Mouse (Mus musculus) G1E-ER4 (cell line): ENCODE results near the gene Plekho2. TPM values are rescaled to one million over a fixed set of nuclear protein-coding genes. Genes with fewer than 3 reads are reported as not detected.

Experiments used
- GATA1 ChIP-seq: IDR thresholded peaks from one replicate; pipeline ENCODE4 v1.8.0; 2012; ENCODE audit warnings: low read length, inconsistent platforms
- polyA plus RNA-seq: library from polyadenylated mRNA; stranded (reverse); fragments of >175 nt; gene quantifications from 2 replicates; pipeline ENCODE4 v1.2.3, GENCODE M21; 2012

The Plekho2 gene
- polyA plus RNA-seq, 1 experiment, result 17.8 TPM

DNA sequence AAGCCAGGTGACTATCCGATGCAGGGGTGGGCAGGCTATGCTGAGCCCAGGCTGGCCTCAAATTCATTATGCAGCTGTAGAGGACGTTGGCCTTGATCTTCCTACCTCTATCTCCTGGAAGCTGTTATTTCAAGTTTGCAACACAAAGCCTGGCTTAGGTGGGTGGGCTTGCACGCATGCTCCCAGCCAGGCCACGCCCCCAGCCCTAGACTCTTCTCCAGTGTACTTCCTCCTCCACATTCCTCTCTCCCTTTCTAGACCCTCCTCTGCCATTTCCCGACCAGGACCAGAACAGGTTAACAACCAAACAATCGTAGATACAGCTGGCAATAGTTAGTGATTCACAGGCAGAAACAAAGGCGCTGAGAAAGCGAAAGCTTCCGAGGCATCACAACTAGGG, 13.8 kb upstream of the Plekho2 start:
- TF ChIP-seq GATA1, result no peak

DNA sequence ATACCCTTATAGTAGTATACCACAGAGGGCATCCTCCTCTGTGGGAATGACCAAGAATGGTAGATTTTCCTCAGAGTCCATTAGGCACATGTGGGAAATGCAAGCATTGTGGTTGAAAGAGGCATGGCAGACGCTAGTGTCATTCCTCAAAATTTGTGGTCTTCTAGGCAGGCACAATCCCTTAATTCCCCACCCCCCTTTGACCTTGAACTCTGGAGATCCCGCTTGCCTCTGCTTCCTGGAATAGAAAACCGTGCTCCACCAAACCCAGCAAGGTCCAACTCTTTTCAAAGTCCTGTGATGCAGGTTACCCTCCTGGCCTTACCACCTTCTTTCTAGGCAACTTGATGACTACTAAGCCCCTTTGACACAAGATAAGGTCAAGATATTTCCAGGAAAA, 12.9 kb upstream of the Plekho2 start:
- TF ChIP-seq GATA1, result no peak

GRCm38 (mm10) chr9:65589091-65589490, 9.3 kb upstream of the Plekho2 start:
- no peak for TF ChIP-seq GATA1

GRCm38 (mm10) chr9:65587573-65588358, 7.9 kb upstream of the Plekho2 start:
- no peak for TF ChIP-seq GATA1

DNA sequence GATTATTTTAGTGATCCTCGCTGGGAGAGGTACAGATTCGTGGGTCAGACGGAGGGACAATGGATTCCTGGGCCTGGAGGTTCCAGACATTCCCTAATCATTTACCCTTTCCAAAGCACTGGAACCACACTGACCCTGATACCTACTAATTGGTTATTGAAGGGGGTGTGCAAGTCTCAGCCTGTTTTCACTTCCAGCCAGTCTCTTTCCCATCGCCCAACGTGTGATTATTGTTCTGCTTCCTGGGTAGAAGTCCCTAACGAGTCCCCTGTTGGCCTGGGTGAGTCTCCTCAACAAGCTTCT, 7.4 kb upstream of the Plekho2 start:
- TF ChIP-seq GATA1, result no peak

DNA sequence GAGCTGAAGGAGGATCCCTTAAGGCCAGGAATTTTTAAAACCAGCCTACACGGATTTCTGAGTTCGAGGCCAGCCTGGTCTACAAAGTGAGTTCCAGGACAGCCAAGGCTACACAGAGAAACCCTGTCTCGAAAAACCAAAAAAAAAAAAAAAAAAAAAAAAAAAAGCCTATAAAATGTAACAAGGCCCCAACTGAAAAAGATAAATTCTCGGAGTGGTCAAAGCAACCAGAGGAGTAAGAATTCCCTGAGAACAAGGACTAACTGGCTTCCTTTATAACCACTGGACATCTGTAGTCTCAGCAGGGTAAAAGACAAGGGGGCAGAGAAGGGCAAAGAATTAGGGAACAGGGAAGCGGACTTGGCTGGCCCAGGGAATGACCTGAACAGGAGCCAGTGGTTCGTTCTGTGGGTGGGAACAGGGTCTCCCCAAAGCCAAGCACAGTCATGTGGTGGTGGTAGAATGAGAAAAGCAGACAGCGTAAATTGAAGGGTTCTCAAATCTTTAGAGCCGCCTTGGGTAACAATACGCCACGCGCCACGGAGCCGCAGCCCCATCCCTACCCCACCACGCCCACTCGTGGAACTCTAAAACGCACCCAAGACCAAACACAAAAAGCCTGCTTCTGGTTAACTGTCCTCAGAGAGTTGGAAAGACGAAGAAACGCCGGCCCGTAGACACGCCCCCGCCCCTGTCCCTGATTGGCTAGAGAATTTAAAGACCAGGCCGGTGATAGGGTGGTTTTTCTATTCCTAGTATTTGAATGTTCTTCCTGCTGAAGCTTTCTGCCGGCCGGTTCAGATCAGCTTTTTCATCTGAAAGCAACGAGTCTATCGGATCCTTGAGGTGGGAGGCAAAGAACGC, 6.8 kb upstream of the Plekho2 start, which contains the start of gene Pif1:
Gene Pif1, plus strand, starts transcription at position 755 of the 864 bp plus-strand sequence.
- TF ChIP-seq GATA1, result no peak

DNA sequence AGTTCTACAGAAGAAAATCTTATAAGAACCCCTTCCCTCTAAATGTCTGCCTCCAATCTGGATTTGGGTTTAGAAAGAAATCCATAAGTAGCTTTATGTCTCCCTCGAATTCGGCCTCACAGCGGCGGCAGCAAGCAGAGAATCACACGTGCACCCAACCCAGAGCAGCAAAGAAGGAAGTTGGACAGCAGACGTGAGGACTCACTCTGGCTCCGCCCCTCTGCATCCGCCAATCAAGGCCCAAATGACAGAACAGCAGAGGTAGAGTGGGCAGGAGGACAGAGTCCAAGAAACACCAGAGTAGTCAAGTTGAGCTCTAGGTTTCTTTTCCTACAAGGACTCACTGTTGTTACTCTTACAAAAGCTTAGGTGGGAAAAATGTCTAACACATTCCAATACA, 3.2 kb upstream of the Plekho2 start:
- no peak for TF ChIP-seq GATA1

GRCm38 (mm10) chr9:65580401-65581256, 789 bp upstream of the Plekho2 start:
- TF ChIP-seq GATA1, result no peak

DNA sequence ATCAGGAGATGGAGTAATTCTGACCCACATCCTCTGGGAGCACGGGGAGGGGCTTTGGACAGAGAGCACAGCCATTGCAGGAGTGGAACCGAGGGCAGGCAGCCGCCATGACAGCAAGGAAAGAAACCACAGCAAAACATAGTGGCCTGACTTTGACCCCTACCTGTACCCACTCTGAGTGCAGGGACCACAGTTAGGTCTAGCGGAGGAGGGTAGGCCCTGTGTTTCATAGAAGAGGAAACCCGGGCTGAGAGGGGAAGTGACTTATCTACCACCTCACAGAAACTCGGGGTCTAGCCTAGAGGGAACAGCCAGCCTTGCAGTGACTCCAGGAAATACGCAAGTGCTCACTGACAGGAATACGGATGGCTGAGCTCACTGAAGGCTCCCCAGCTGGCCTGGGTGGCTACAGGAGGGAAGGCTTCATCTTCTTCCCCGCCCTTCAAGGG, 1.0 kb downstream of the Plekho2 start:
- no peak for TF ChIP-seq GATA1

DNA sequence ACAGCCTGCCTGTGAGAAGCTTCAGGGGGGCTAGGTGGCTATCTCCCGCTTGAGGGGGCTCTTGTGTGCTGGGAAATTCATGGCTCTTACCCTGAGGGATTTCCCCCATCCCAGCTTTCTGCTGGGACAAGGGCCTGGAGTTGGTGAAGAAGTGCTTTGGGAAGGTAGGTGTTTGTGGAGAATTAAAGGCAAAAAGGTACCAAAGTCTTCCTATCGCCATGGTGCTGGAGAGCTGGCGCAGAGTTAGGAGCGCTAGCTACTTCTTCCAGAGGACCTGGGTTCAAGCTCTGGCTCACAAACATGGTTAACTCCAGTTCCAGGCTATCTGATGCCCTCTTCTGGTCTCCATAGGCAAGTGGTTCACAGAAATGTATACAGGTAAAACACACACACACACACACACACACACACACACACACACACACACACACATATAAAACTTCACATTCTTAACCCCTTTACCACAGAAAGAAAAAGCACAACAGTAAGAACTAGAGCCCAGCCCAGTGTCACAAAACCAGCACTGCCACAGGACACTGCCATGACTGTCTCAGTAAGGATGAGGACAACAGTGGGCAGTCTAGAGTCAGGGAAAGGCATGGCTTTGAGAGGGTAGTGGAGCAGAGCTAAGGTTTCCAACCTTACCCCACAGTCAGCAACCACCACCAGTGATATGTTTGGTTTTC, 2.2 kb downstream of the Plekho2 start:
- no peak for TF ChIP-seq GATA1

DNA sequence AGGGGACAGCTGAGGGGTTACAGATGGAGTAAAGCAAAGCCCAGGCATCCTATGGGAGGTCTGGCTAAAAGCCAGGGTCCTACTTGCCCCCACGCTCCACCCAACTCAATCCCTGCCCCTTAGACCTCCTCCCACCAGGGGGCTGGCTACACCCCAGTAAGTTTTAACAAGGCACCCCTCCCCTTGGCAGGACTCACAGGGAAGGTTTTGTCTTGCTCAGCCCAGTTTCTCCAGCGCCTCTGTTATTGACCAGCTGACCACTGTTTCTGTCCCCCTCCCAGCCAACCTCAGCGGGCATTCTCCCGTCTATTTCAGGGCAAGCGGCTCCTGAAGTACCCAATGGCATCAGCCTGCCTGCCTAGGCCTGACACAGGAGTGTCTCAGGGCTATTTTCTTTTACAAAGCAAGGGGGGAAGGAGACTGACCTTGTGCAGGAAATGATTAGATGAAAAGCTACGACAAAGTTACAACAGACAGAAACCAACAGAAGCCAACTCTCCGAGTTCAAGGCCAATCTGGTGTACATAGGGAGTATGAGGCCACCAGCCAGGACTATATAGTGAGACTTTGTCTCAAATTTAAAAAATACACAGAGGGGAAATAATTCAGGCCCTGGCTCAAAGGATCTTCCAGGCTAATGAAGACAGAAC, 2.9 kb downstream of the Plekho2 start:
- no peak for TF ChIP-seq GATA1

DNA sequence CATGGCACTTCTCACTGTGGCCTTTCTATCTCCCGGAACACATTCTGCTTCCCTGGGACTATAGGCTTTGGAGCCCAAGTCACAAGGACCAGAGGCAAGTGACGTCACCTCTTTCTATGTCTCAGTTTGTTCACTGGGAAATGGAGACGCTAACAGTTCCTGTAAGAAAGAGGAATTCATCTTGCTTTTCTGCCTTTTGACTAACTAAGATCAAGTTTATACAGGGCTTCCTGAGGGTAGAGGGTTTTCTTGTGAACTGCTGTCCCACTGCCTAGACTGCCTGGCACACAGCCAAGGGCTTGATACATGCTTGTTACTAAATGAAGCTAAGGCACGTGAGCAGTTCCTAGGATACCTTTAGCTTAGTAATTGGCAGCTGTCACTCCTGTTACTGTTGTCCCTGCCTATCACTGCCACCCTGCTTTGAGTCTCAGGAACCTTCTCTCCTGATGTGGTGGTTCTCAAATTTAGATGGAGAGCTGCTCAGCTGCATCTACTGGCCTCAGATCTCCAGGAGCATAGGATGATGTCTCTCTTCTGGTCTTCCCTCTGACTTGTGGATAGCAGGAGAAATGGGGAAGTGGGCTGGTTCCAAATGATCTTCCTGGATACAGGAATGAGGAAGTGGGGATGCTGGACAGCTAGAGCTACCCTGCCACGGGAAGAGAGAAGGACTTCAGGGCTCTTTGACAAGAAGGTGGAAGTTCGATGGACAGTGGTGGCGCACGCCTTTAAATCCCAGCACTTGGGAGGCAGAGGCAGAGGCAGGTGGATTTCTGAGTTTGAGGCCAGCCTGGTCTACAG, 4.2 kb downstream of the Plekho2 start:
- no peak for TF ChIP-seq GATA1

GRCm38 (mm10) chr9:65574513-65575392, 5.1 kb downstream of the Plekho2 start:
- no peak for TF ChIP-seq GATA1
